Mouse (Mus musculus): ENCODE data around the gene Prkcz.

- TF ChIP-seq CTCF (IDR thresholded peaks at IDR 0.05; ENCODE audit: low read depth) (no peak), EP300 (IDR thresholded peaks at IDR 0.05; ENCODE audit: low read depth) (no peak)
Observed at GRCm38 (mm10) chr4:155387166-155387565, 26.0 kb upstream of the Prkcz start.
